Mouse (Mus musculus): Measurements from ENCODE around the gene Gm527.

GRCm38 (mm10) chr12:64966101-64966631, 48.5 kb downstream of the Gm527 start:
- TF ChIP-seq CTCF (IDR thresholded peaks at IDR 0.05; ENCODE audit: extremely low read depth, insufficient read depth, low read length) (no peak), POLR2A (IDR thresholded peaks at IDR 0.05; ENCODE audit: extremely low read depth, insufficient read depth, low read length) (no peak)
